Mouse (Mus musculus): ENCODE data around the gene Ubl5. TPM values are rescaled to one million over a fixed set of nuclear protein-coding genes. Genes with fewer than 3 reads are reported as not detected.

Ubl5 gene
- polyA plus RNA-seq, 1 experiment from 2014 or later = 481 TPM

- Histone ChIP-seq H3K4me1 (replicated peaks; ENCODE audit: control insufficient read depth, insufficient read depth) (no peaks in the 10 kb centered on the region), H3K4me3 (ENCODE audit: low read depth, low read length) (peak overlapping the region; percentile 79), H3K27me3 (ENCODE audit: control insufficient read depth, insufficient read depth, low read length) (no peaks in the 10 kb centered on the region), H3K36me3 (ENCODE audit: control insufficient read depth, insufficient read depth, low read length) (no peaks in the 10 kb centered on the region), H3K9ac (ENCODE audit: low read length) (peak overlapping the region; percentile 76), H3K27ac (replicated peaks) (peak overlapping the region; percentile 91), H3K4me2 (replicated peaks; ENCODE audit: low read depth) (peak overlapping the region; percentile 74), H3K9me3 (ENCODE audit: control insufficient read depth, low read length) (no peaks in the 10 kb centered on the region)
- ATAC-seq (ENCODE audit: low FRiP score, low TSS enrichment) (no peak), DNase-seq (ENCODE audit: low spot score) (no peak)
- WGBS = 3% methylated on average over 17 of the region's 17 CpGs
- TF ChIP-seq CTCF (IDR thresholded peaks at IDR 0.05; ENCODE audit: low read depth) (no peak), EP300 (optimal IDR thresholded peaks at IDR 0.05) (no peak)
These were observed 2.4 kb downstream of the Ubl5 start for GRCm38 (mm10) chr9:20645121-20645520.

GRCm38 (mm10) chr9:20651602-20652259 lies 9.1 kb downstream of the Ubl5 start, which contains the start of gene Pin1:
Gene Pin1, plus strand, starts transcription at chr9:20652095.
- 0 out of 2 replicates have a peak within 1 kb of the TSS, but pooled peaks have one; percentile 25 for H3K27ac ChIP-seq (replicated peaks)

GRCm38 (mm10) chr9:20652260-20652658 lies 9.6 kb downstream of the Ubl5 start:
- WGBS = 0% methylated on average over 24 of the region's 25 CpGs
- Histone ChIP-seq H3K4me3 (ENCODE audit: low read depth, low read length) (peak overlapping the region; percentile 86), H3K9me3 (ENCODE audit: control insufficient read depth, low read length) (no peaks in the 10 kb centered on the region), H3K36me3 (ENCODE audit: control insufficient read depth, insufficient read depth, low read length) (peaks cover 5% of the 10 kb centered on the region), H3K27me3 (ENCODE audit: control insufficient read depth, insufficient read depth, low read length) (no peaks in the 10 kb centered on the region), H3K4me2 (replicated peaks; ENCODE audit: low read depth) (peak overlapping the region; percentile 92), H3K27ac (replicated peaks) (no peak overlapping the region), H3K4me1 (replicated peaks; ENCODE audit: control insufficient read depth, insufficient read depth) (peaks cover 7% of the 10 kb centered on the region; the same call in 1 of the 2 replicates), H3K9ac (ENCODE audit: low read length) (peak overlapping the region; percentile 80)
- DNase-seq (ENCODE audit: low spot score) = no peak
- no peak for TF ChIP-seq EP300 (optimal IDR thresholded peaks at IDR 0.05)
- TF ChIP-seq CTCF (IDR thresholded peaks at IDR 0.05; ENCODE audit: low read depth) = no peak
- ATAC-seq (ENCODE audit: low FRiP score, low TSS enrichment) = no peak

More at GRCm38 (mm10) chr9:20651602-20652259, 9.1 kb downstream of the Ubl5 start, which contains the start of gene Pin1:
- TF ChIP-seq CTCF (IDR thresholded peaks at IDR 0.05; ENCODE audit: low read depth) = no peak; the same call in 1 of the 2 replicates
- TF ChIP-seq EP300 (optimal IDR thresholded peaks at IDR 0.05) = no peak
- Histone ChIP-seq H3K27me3 (ENCODE audit: control insufficient read depth, insufficient read depth, low read length) (no peaks in the 10 kb centered on the region), H3K4me3 (ENCODE audit: low read depth, low read length) (peak within 1 kb of the TSS; percentile 86), H3K4me1 (replicated peaks; ENCODE audit: control insufficient read depth, insufficient read depth) (peaks cover 7% of the 10 kb centered on the region; the same call in 1 of the 2 replicates), H3K9me3 (ENCODE audit: control insufficient read depth, low read length) (no peaks in the 10 kb centered on the region), H3K4me2 (replicated peaks; ENCODE audit: low read depth) (peak within 1 kb of the TSS; percentile 92), H3K9ac (ENCODE audit: low read length) (peak within 1 kb of the TSS; percentile 80), H3K36me3 (ENCODE audit: control insufficient read depth, insufficient read depth, low read length) (0 out of 2 replicates have a peak, but pooled peaks cover 2% of the 10 kb centered on the region)
- under 1% methylated on average over 45 of the region's 45 CpGs for WGBS
- DNase-seq (ENCODE audit: low spot score) (peak; percentile 98), ATAC-seq (ENCODE audit: low FRiP score, low TSS enrichment) (peak; percentile 100)

- Histone ChIP-seq H3K4me1 (replicated peaks; ENCODE audit: control insufficient read depth, insufficient read depth) (peaks cover 7% of the 10 kb centered on the region; the same call in 1 of the 2 replicates), H3K4me3 (ENCODE audit: low read depth, low read length) (no peak overlapping the region), H3K27me3 (ENCODE audit: control insufficient read depth, insufficient read depth, low read length) (no peaks in the 10 kb centered on the region), H3K36me3 (ENCODE audit: control insufficient read depth, insufficient read depth, low read length) (peaks cover 6% of the 10 kb centered on the region), H3K4me2 (replicated peaks; ENCODE audit: low read depth) (no peak overlapping the region), H3K9ac (ENCODE audit: low read length) (no peak overlapping the region), H3K9me3 (ENCODE audit: control insufficient read depth, low read length) (no peaks in the 10 kb centered on the region), H3K27ac (replicated peaks) (no peak overlapping the region)
- DNase-seq (ENCODE audit: low spot score) (no peak), ATAC-seq (ENCODE audit: low FRiP score, low TSS enrichment) (no peak)
- no peak for TF ChIP-seq EP300 (optimal IDR thresholded peaks at IDR 0.05)
- peak; percentile 20; the same call in 1 of the 2 replicates for TF ChIP-seq CTCF (IDR thresholded peaks at IDR 0.05; ENCODE audit: low read depth)
- 94% methylated on average over 3 of the region's 3 CpGs for WGBS
These were observed 11.2 kb downstream of the Ubl5 start for GRCm38 (mm10) chr9:20653859-20654258.

GRCm38 (mm10) chr9:20657546-20657945 lies 14.9 kb downstream of the Ubl5 start:
- Histone ChIP-seq H3K4me2 (replicated peaks; ENCODE audit: low read depth) (no peak overlapping the region), H3K9ac (ENCODE audit: low read length) (no peak overlapping the region), H3K36me3 (ENCODE audit: control insufficient read depth, insufficient read depth, low read length) (peaks cover 8% of the 10 kb centered on the region), H3K9me3 (ENCODE audit: control insufficient read depth, low read length) (no peaks in the 10 kb centered on the region), H3K27me3 (ENCODE audit: control insufficient read depth, insufficient read depth, low read length) (no peaks in the 10 kb centered on the region), H3K27ac (replicated peaks) (no peak overlapping the region), H3K4me3 (ENCODE audit: low read depth, low read length) (no peak overlapping the region), H3K4me1 (replicated peaks; ENCODE audit: control insufficient read depth, insufficient read depth) (peaks cover 5% of the 10 kb centered on the region; the same call in 1 of the 2 replicates)
- DNase-seq (ENCODE audit: low spot score) (no peak), ATAC-seq (ENCODE audit: low FRiP score, low TSS enrichment) (no peak)
- 88% methylated on average over 3 of the region's 3 CpGs for WGBS
- TF ChIP-seq CTCF (IDR thresholded peaks at IDR 0.05; ENCODE audit: low read depth) (no peak), EP300 (optimal IDR thresholded peaks at IDR 0.05) (no peak)

GRCm38 (mm10) chr9:20662325-20662724 lies 19.6 kb downstream of the Ubl5 start:
- peak; percentile 73 for DNase-seq (ENCODE audit: low spot score)
- H3K36me3 ChIP-seq (ENCODE audit: control insufficient read depth, insufficient read depth, low read length) = peaks cover 26% of the 10 kb centered on the region
- 55% methylated on average over 3 of the region's 3 CpGs for WGBS

More at GRCm38 (mm10) chr9:20662325-20662724, 19.6 kb downstream of the Ubl5 start:
- Histone ChIP-seq H3K4me1 (replicated peaks; ENCODE audit: control insufficient read depth, insufficient read depth) (no peaks in the 10 kb centered on the region), H3K4me2 (replicated peaks; ENCODE audit: low read depth) (no peak overlapping the region), H3K27me3 (ENCODE audit: control insufficient read depth, insufficient read depth, low read length) (no peaks in the 10 kb centered on the region), H3K9ac (ENCODE audit: low read length) (no peak overlapping the region), H3K27ac (replicated peaks) (no peak overlapping the region), H3K4me3 (ENCODE audit: low read depth, low read length) (no peak overlapping the region), H3K9me3 (ENCODE audit: control insufficient read depth, low read length) (no peaks in the 10 kb centered on the region)
- ATAC-seq (ENCODE audit: low FRiP score, low TSS enrichment) = 0 out of 2 replicates have a peak, but pooled peaks have one; percentile 36
- TF ChIP-seq EP300 (optimal IDR thresholded peaks at IDR 0.05) (no peak), CTCF (IDR thresholded peaks at IDR 0.05; ENCODE audit: low read depth) (peak; percentile 90)

Measured in stomach, postnatal 0 days (tissue).